Mouse (Mus musculus) left cerebral cortex, adult 18-20 months (tissue): ENCODE results near the gene 2210016L21Rik. TPM values are rescaled to one million over a fixed set of nuclear protein-coding genes. Genes with fewer than 3 reads are reported as not detected.
A peak's percentile ranks its signal among the peaks of the same experiment; 100 is the strongest.
"Not testable (repeated sequence)": the region's sequence is repeated elsewhere in the genome, so short reads cannot be mapped to it uniquely, and the experiment has no call there.

ENCODE experiments used
- DNase-seq, 2 experiments: peaks; one replicate each; pipeline ENCODE4 v3.0.0; 2021 to 2022; ENCODE audit warnings: low spot score in 2 of 2, mixed read lengths in 1 of 2
- long read RNA-seq, 2 experiments: library from polyadenylated mRNA; stranded (forward); transcript quantifications; one replicate each; pipeline ENCODE4 v2.0.0; 2021
- total RNA-seq, 2 experiments: library from RNA; stranded (reverse); gene quantifications; 2 replicates each; pipeline ENCODE4 v1.2.3; 2021

The 2210016L21Rik gene
- 100 to 1,000 TPM; 207 to 236 TPM for total RNA-seq
- long read RNA-seq, experiment 1, transcript 2210016L21Rik-201 (6 exons, 2,607 nt): major isoform, 286 of 313 reads
- long read RNA-seq, experiment 1, partial matches to known transcripts: 14 of 313 reads
- long read RNA-seq, experiment 1, other reads (novel, unspliced or antisense): 13 of 313 reads
- long read RNA-seq, experiment 2, transcript 2210016L21Rik-201 (6 exons, 2,607 nt): major isoform, 197 of 214 reads
- long read RNA-seq, experiment 2, partial matches to known transcripts: 9 of 214 reads
- long read RNA-seq, experiment 2, other reads (novel, unspliced or antisense): 8 of 214 reads

- peak; percentile 85 to 88 for DNase-seq
Measured at GRCm38 (mm10) chr5:114942074-114942765, at the start of gene 2210016L21Rik. Gene 2210016L21Rik, plus strand, starts transcription at chr5:114942158.

- no peak for DNase-seq
Measured at GRCm38 (mm10) chr5:114895542-114895941, 46.4 kb upstream of the 2210016L21Rik start.

- no peak for DNase-seq
Measured at GRCm38 (mm10) chr5:114896688-114897373, 45.1 kb upstream of the 2210016L21Rik start, which contains the start of gene Oasl2. Gene Oasl2, plus strand, starts transcription at chr5:114896936.

GRCm38 (mm10) chr5:114897374-114897793 lies 44.6 kb upstream of the 2210016L21Rik start:
- no peak for DNase-seq

GRCm38 (mm10) chr5:114898857-114899256 lies 43.1 kb upstream of the 2210016L21Rik start:
- no peak for DNase-seq

GRCm38 (mm10) chr5:114902413-114902812 lies 39.5 kb upstream of the 2210016L21Rik start:
- no peak for DNase-seq

- no peak for DNase-seq
Measured at GRCm38 (mm10) chr5:114908598-114909305, 33.2 kb upstream of the 2210016L21Rik start.

GRCm38 (mm10) chr5:114913686-114914085 lies 28.3 kb upstream of the 2210016L21Rik start:
- DNase-seq: no peak

GRCm38 (mm10) chr5:114914855-114915254 lies 27.1 kb upstream of the 2210016L21Rik start:
- peak; percentile 21 to 44 for DNase-seq

GRCm38 (mm10) chr5:114915854-114916253 lies 26.1 kb upstream of the 2210016L21Rik start:
- DNase-seq: no peak

GRCm38 (mm10) chr5:114916777-114917176 lies 25.2 kb upstream of the 2210016L21Rik start:
- no peak for DNase-seq

- DNase-seq: not testable (repeated sequence)
Measured at GRCm38 (mm10) chr5:114917357-114917756, 24.6 kb upstream of the 2210016L21Rik start.

GRCm38 (mm10) chr5:114921551-114922365 lies 20.2 kb upstream of the 2210016L21Rik start:
- no peak for DNase-seq

- DNase-seq: no peak
Measured at GRCm38 (mm10) chr5:114922366-114922731, 19.6 kb upstream of the 2210016L21Rik start.

- DNase-seq: no peak
Measured at GRCm38 (mm10) chr5:114922998-114923473, 18.9 kb upstream of the 2210016L21Rik start, which contains the start of gene Oasl1. Gene Oasl1, plus strand, starts transcription at chr5:114923240.

- no peak for DNase-seq
Measured at GRCm38 (mm10) chr5:114926153-114926684, 15.7 kb upstream of the 2210016L21Rik start.

- no peak for DNase-seq
Measured at GRCm38 (mm10) chr5:114926753-114927152, 15.2 kb upstream of the 2210016L21Rik start.

GRCm38 (mm10) chr5:114931626-114932025 lies 10.3 kb upstream of the 2210016L21Rik start:
- DNase-seq: no peak

- DNase-seq: no peak
Measured at GRCm38 (mm10) chr5:114933206-114933605, 8.8 kb upstream of the 2210016L21Rik start.

- DNase-seq: no peak
Measured at GRCm38 (mm10) chr5:114935838-114936237, 6.1 kb upstream of the 2210016L21Rik start.
